Mouse (Mus musculus): ENCODE measurements around the gene Rnh1. TPM values are rescaled to one million over a fixed set of nuclear protein-coding genes. Genes with fewer than 3 reads are reported as not detected.
A peak's percentile ranks its signal among the peaks of the same experiment; 100 is the strongest.

Rnh1 gene
- total and polyA plus RNA-seq, 3 experiments: 12.6 to 40.6 (median 16.3) TPM

DNA sequence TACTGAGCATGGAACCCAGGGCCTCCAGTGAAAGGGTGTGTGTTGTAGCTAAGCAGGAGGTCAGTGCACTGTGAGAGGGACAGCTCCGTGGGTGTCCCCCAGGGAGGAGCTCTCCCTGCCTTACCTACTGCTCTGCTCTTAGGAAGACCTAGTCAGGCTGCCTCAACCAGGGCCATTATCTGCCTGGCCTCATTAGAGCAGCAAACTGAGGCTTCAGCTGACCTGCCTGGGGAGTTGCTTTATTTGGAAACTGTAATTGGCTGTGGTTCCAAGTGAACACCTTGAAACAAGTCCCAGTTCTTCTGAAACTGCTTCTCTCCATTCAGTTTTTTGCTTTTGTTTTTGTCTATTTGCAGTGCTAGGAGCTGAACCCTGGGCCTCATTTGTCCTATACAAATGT lies 27.3 kb downstream of the Rnh1 start:
- TF ChIP-seq GATA2 (IDR thresholded peaks at IDR 0.05; ENCODE audit: borderline replicate concordance, low read depth, low read length): no peak
- no peak for TF ChIP-seq GATA1 (IDR thresholded peaks at IDR 0.05; ENCODE audit: borderline replicate concordance, low read length)
- TF ChIP-seq TAL1 (conservative IDR thresholded peaks at IDR 0.05; ENCODE audit: low read depth, low read length): no peak
- no peak for TF ChIP-seq POLR2AphosphoS5 (IDR thresholded peaks at IDR 0.05; ENCODE audit: insufficient replicate concordance, low read depth, low read length)
- Histone ChIP-seq H3K4me3 (ENCODE audit: low read depth, low read length) (no peak overlapping the region), H3K27me3 (ENCODE audit: insufficient read depth, low read length) (no peaks in the 10 kb centered on the region), H3K36me3 (replicated peaks) (peaks cover 86% of the 10 kb centered on the region), H3K9me3 (replicated peaks) (no peaks in the 10 kb centered on the region), H3K4me1 (ENCODE audit: insufficient read depth, low read depth, low read length) (peaks cover 13% of the 10 kb centered on the region)
- DNase-seq (ENCODE audit: low spot score) (no peak), ATAC-seq (ENCODE audit: extremely low read depth, insufficient number of reproducible peaks, low FRiP score, poor library complexity, severe bottlenecking) (no peak)

DNA sequence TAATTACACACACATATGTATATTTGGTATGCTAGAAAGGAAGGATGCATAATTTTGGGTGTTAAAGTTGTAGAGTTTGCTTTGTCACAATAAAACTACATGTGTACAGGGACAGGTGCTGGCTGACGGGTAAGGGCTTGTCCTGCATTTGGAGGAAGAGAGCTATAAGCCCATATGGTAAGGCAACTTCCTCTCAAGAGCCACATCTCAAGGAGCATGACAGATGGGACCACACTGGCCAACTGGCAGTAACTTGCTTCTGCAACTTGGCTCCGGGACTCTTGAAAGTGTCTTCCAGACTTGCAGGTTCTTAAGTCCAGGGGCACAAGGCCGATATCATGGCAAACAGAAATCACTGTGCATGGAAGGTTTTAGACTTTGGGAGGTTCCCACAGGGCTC lies 28.0 kb downstream of the Rnh1 start:
- Histone ChIP-seq H3K9me3 (replicated peaks) (no peaks in the 10 kb centered on the region), H3K4me3 (ENCODE audit: low read depth, low read length) (no peak overlapping the region), H3K36me3 (replicated peaks) (peaks cover 89% of the 10 kb centered on the region), H3K4me1 (ENCODE audit: insufficient read depth, low read depth, low read length) (peaks cover 13% of the 10 kb centered on the region), H3K27me3 (ENCODE audit: insufficient read depth, low read length) (no peaks in the 10 kb centered on the region)
- DNase-seq (ENCODE audit: low spot score) (no peak), ATAC-seq (ENCODE audit: extremely low read depth, insufficient number of reproducible peaks, low FRiP score, poor library complexity, severe bottlenecking) (no peak)
- TF ChIP-seq POLR2AphosphoS5 (IDR thresholded peaks at IDR 0.05; ENCODE audit: insufficient replicate concordance, low read depth, low read length) (no peak), GATA2 (IDR thresholded peaks at IDR 0.05; ENCODE audit: borderline replicate concordance, low read depth, low read length) (no peak), TAL1 (conservative IDR thresholded peaks at IDR 0.05; ENCODE audit: low read depth, low read length) (no peak), CTCF (IDR thresholded peaks at IDR 0.05; ENCODE audit: low read depth, low read length) (no peak), GATA1 (IDR thresholded peaks at IDR 0.05; ENCODE audit: borderline replicate concordance, low read length) (no peak)

DNA sequence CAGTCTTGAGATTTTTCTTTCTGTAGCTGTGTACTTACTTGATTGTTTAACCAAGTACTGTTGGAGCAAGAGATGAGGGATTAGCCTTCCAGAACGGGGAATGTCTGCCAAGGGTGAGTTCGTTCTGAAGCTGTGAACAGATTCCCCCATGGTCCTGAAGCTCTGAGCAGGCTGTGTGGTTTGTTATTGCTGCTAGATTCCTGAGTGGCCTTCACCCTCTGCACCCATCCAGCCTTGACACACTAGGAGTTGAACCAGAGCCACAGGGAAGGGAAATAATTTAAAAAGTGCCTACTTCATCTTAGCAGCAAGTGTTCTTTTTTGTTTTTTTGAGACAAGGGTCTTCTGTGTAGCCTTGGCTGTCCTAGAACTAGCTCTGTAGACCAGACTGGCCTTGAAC lies 28.8 kb downstream of the Rnh1 start:
- TF ChIP-seq GATA2 (IDR thresholded peaks at IDR 0.05; ENCODE audit: borderline replicate concordance, low read depth, low read length) (no peak), GATA1 (IDR thresholded peaks at IDR 0.05; ENCODE audit: borderline replicate concordance, low read length) (no peak), TAL1 (conservative IDR thresholded peaks at IDR 0.05; ENCODE audit: low read depth, low read length) (no peak), POLR2AphosphoS5 (IDR thresholded peaks at IDR 0.05; ENCODE audit: insufficient replicate concordance, low read depth, low read length) (no peak), CTCF (IDR thresholded peaks at IDR 0.05; ENCODE audit: low read depth, low read length) (no peak)
- ATAC-seq (ENCODE audit: extremely low read depth, insufficient number of reproducible peaks, low FRiP score, poor library complexity, severe bottlenecking) (no peak), DNase-seq (ENCODE audit: low spot score) (no peak)
- peaks cover 13% of the 10 kb centered on the region for H3K4me1 ChIP-seq (ENCODE audit: insufficient read depth, low read depth, low read length)
- H3K27me3 ChIP-seq (ENCODE audit: insufficient read depth, low read length): no peaks in the 10 kb centered on the region
- H3K9me3 ChIP-seq (replicated peaks): no peaks in the 10 kb centered on the region
- peaks cover 91% of the 10 kb centered on the region for H3K36me3 ChIP-seq (replicated peaks)
- no peak overlapping the region for H3K4me3 ChIP-seq (ENCODE audit: low read depth, low read length)

DNA sequence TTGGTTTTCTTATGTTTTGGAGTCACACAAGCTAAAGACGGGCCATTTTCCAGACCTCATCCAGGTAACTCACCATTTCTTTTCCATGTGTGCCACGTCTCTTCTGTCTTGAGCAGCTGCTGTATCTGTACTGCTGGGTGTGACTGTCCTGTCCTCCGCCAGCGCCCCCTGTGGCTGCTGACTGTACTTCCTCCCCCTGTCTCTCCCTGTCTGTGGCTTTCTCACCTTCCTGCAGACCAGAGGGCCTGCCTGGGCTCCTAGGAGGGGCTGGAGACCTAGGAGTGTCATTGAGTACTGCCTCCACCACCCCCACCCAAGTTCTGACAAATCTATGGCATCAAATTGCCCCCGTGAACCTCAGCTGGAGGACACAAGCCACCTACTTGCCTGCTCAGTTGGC lies 29.5 kb downstream of the Rnh1 start:
- Histone ChIP-seq H3K27me3 (ENCODE audit: insufficient read depth, low read length) (no peaks in the 10 kb centered on the region), H3K9me3 (replicated peaks) (no peaks in the 10 kb centered on the region), H3K36me3 (replicated peaks) (peaks cover 91% of the 10 kb centered on the region), H3K4me3 (ENCODE audit: low read depth, low read length) (no peak overlapping the region), H3K4me1 (ENCODE audit: insufficient read depth, low read depth, low read length) (peaks cover 13% of the 10 kb centered on the region)
- TF ChIP-seq CTCF (IDR thresholded peaks at IDR 0.05; ENCODE audit: low read depth, low read length): peak; percentile 49; the same call in 1 of the 2 replicates
- TF ChIP-seq TAL1 (conservative IDR thresholded peaks at IDR 0.05; ENCODE audit: low read depth, low read length): no peak
- peak; percentile 34 for DNase-seq (ENCODE audit: low spot score)
- peak; percentile 57 for ATAC-seq (ENCODE audit: extremely low read depth, insufficient number of reproducible peaks, low FRiP score, poor library complexity, severe bottlenecking)

DNA sequence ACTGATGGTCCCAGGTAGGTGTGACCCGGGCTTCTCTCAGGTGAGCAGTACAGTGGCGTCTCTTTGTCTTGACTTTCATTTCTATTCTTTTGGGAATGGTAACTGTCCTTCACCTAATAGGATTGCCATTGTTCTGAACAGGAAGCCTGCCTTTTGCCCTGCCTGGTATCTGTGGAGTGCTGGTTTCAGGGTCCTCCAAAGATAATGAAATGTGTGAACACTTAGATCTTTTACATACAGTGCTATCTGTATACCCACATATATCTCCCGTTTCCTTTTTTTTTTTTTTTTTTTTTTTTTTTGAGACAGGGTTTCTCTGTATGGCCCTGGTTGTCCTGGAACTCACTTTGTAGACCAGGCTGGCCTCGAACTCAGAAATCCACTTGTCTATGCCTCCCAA lies 31.3 kb downstream of the Rnh1 start:
- Histone ChIP-seq H3K9me3 (replicated peaks) (no peaks in the 10 kb centered on the region), H3K27me3 (ENCODE audit: insufficient read depth, low read length) (no peaks in the 10 kb centered on the region), H3K36me3 (replicated peaks) (peaks cover 90% of the 10 kb centered on the region), H3K4me1 (ENCODE audit: insufficient read depth, low read depth, low read length) (peaks cover 13% of the 10 kb centered on the region), H3K4me3 (ENCODE audit: low read depth, low read length) (no peak overlapping the region)
- ATAC-seq (ENCODE audit: extremely low read depth, insufficient number of reproducible peaks, low FRiP score, poor library complexity, severe bottlenecking) (no peak), DNase-seq (ENCODE audit: low spot score) (no peak)
- TF ChIP-seq GATA2 (IDR thresholded peaks at IDR 0.05; ENCODE audit: borderline replicate concordance, low read depth, low read length) (no peak), GATA1 (IDR thresholded peaks at IDR 0.05; ENCODE audit: borderline replicate concordance, low read length) (no peak), TAL1 (conservative IDR thresholded peaks at IDR 0.05; ENCODE audit: low read depth, low read length) (no peak), POLR2AphosphoS5 (IDR thresholded peaks at IDR 0.05; ENCODE audit: insufficient replicate concordance, low read depth, low read length) (no peak), CTCF (IDR thresholded peaks at IDR 0.05; ENCODE audit: low read depth, low read length) (no peak)

DNA sequence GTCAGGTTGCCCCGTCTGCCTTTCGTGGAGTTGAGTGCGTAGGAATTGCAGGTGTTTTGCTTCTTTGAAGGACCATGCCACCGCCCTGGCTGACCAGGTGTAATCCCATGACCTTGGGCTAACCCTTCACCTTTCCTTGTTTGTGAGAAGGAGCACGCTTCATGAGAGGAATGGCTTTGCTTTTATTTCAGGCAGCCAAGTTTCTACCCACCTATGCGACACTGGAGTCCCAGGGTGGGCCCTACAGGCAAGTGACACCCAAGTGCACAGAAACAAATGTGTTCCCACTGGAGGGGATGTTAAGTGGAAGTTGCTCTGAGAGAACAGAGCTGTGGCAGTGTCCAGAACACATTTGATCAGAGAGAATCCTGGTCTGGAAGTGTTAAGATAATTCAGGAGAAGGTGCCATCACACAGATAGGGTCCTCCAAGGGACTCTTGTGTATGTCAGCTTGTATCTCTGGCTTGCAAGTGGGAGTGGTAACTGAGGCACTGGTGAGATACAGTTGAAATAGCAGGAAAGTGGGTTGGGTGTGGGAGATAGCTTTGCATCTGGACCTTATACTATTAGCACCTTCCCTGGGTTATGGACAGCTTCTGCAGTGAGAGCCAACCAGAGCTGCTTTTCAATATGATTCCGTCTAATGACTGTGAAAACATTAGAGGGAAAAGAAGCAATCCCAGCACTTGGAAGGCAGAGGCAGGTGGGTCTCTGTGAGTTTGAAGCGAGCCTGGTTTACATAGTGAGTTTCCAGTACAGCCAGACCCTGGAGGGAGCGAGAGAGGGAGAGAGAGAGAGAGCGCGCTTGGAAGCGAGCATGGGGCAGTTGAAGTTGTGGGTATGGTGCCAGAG lies 40.5 kb downstream of the Rnh1 start:
- ATAC-seq (ENCODE audit: extremely low read depth, insufficient number of reproducible peaks, low FRiP score, poor library complexity, severe bottlenecking) (no peak), DNase-seq (ENCODE audit: low spot score) (no peak)
- H3K4me1 ChIP-seq (ENCODE audit: insufficient read depth, low read depth, low read length): peaks cover 34% of the 10 kb centered on the region

More for the DNA sequence above, 40.5 kb downstream of the Rnh1 start:
- H3K36me3 ChIP-seq (replicated peaks): peaks cover 42% of the 10 kb centered on the region
- H3K9me3 ChIP-seq (replicated peaks): no peaks in the 10 kb centered on the region
- H3K4me3 ChIP-seq (ENCODE audit: low read depth, low read length): peak overlapping the region; percentile 83
- no peaks in the 10 kb centered on the region for H3K27me3 ChIP-seq (ENCODE audit: insufficient read depth, low read length)
- no peak for TF ChIP-seq GATA1 (IDR thresholded peaks at IDR 0.05; ENCODE audit: borderline replicate concordance, low read length)
- peak; percentile 22 for TF ChIP-seq TAL1 (conservative IDR thresholded peaks at IDR 0.05; ENCODE audit: low read depth, low read length)
